Mouse (Mus musculus) midbrain, embryonic 15.5 days (tissue): ENCODE results near the gene Nipa1. TPM values are rescaled to one million over a fixed set of nuclear protein-coding genes. Genes with fewer than 3 reads are reported as not detected.

Source experiments
- ATAC-seq: fragments of 200-750 bp; cut with Nextera tagmentation; replicated peaks from 2 replicates; pipeline ENCODE4 v1.8.0; 2017; ENCODE audit warnings: moderate TSS enrichment
- H3K27ac ChIP-seq: fragments of 300-500 bp; sonication (generic); 2 replicates; pipeline ENCODE4 v1.5.1; 2015; ENCODE audit warnings: mild to moderate bottlenecking, inconsistent platforms
- H3K27me3 ChIP-seq: fragments of 300-500 bp; sonication (generic); replicated peaks from 2 replicates; pipeline ENCODE4 v1.6.1; 2015; ENCODE audit warnings: inconsistent platforms
- H3K36me3 ChIP-seq: fragments of 300-500 bp; sonication (generic); replicated peaks from 2 replicates; pipeline ENCODE4 v1.6.1; 2015; ENCODE audit warnings: inconsistent platforms
- H3K4me1 ChIP-seq: fragments of 300-500 bp; sonication (generic); 2 replicates; pipeline ENCODE4 v1.6.1; 2015; ENCODE audit warnings: inconsistent platforms
- H3K4me2 ChIP-seq: fragments of 300-500 bp; sonication (generic); 2 replicates; pipeline ENCODE4 v1.6.1; 2015; ENCODE audit warnings: inconsistent platforms, mild to moderate bottlenecking, moderate library complexity
- H3K4me3 ChIP-seq: fragments of 300-500 bp; sonication (generic); 2 replicates; pipeline ENCODE4 v1.5.1; 2015; ENCODE audit warnings: mild to moderate bottlenecking, inconsistent platforms
- H3K9ac ChIP-seq: fragments of 300-500 bp; sonication (generic); 2 replicates; pipeline ENCODE4 v1.6.1; 2015; ENCODE audit warnings: mild to moderate bottlenecking, inconsistent platforms
- H3K9me3 ChIP-seq: fragments of 300-500 bp; sonication (generic); 2 replicates; pipeline ENCODE4 v1.6.1; 2016; ENCODE audit warnings: inconsistent platforms
- WGBS: fragments of 180-500 bp; shearing (Covaris S2); methylation state at CpG from one replicate; pipeline ENCODE4 v1.1.7; 2015; ENCODE audit warnings: mixed read lengths; 5-methylcytosine and 5-hydroxymethylcytosine counted together
- polyA plus RNA-seq: library from polyadenylated mRNA; unstranded; fragments of >200 nt; fragmentation: Nextera tagmentation; extraction: Ambion mirVana; gene quantifications from 2 replicates; pipeline ENCODE4 v1.2.1, GENCODE M21; 2015

Gene Nipa1
- polyA plus RNA-seq, 1 experiment from 2014 or later, result 30.2 TPM

DNA sequence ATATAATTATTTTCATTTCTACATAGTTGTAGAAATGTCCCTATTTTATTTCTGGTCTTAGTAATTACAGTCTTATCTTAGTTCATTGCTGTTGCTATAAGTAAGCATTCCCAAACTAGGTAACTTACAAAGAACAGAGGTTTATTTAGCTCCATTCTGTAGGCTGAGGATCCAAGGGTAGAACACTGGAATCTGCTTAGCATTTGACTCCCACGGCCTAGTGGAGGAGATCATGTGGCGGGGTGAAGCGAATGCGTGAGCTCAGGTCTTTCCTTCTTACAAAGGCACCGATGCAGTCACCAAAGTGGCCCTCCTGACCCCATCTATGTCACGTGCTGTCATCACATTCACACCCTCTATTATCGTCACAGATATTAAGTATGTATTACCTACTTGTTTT, 27.9 kb downstream of the Nipa1 start:
- H3K4me1 ChIP-seq, result peaks cover 5% of the 10 kb centered on the region
- H3K9me3 ChIP-seq, result no peaks in the 10 kb centered on the region
- H3K4me2 ChIP-seq, result no peak overlapping the region
- 0 out of 2 replicates have a peak, but pooled peaks cover 2% of the 10 kb centered on the region for H3K36me3 ChIP-seq
- 93% methylated on average over 7 of the region's 7 CpGs for WGBS
- no peak overlapping the region for H3K4me3 ChIP-seq
- no peak overlapping the region for H3K9ac ChIP-seq
- no peaks in the 10 kb centered on the region for H3K27me3 ChIP-seq
- ATAC-seq, result no peak
- no peak overlapping the region for H3K27ac ChIP-seq

DNA sequence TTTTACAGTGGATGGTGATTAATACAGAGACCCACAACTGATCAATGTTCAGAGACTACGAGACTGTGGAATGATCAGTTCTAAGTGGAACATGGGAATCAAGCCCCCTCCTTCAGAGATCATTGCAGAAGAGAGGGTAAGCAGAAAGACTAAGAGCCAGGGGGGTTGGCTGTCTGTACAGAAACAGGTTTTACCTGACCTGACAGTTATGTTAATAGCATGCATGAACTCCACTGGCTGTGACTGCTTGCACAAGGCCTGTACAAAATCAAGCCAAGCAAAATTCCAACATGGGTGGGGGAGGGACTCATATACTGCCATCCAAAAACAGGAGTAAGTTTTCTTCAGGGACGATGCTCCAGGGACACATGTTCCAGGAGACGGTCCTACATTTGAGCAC, 28.6 kb downstream of the Nipa1 start:
- WGBS, result 97% methylated on average over 3 of the region's 3 CpGs
- no peak overlapping the region for H3K4me2 ChIP-seq
- H3K4me3 ChIP-seq, result no peak overlapping the region
- no peaks in the 10 kb centered on the region for H3K9me3 ChIP-seq
- no peak for ATAC-seq
- 0 out of 2 replicates have a peak, but pooled peaks cover 2% of the 10 kb centered on the region for H3K36me3 ChIP-seq
- no peaks in the 10 kb centered on the region for H3K27me3 ChIP-seq
- no peak overlapping the region for H3K9ac ChIP-seq
- H3K4me1 ChIP-seq, result peaks cover 5% of the 10 kb centered on the region
- no peak overlapping the region for H3K27ac ChIP-seq

DNA sequence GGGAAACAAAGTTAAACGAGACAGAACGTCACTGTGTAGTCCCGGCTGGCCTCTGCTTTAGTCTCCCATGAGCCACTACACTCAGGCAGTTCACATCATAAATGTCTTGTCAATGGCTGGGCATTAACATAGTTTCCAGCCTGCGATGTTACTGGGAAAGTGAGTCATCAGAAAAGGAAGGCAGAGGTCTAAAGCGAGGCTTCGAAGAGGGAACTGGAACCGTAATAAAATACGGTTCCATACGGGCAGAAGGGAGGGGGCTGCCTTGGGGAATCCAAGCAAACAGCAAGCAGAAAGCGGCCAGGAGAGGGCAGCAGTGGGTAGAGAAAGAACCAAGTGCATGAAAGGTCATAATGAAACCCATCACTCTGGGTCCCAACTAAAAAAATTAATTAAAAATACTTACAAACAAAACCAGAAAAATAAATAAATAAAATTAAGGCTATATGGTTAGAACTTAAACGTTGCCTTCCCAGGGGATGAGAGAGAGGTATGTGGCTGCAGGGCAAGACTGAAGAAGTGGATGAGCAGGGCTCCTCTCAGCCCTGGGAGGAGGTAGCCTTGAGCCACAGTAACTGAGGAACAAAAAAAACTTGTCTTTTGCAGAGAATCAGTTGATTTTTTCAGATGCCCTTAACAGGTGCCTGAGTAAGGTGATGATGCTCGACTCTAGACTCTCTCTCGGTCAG, 33.1 kb downstream of the Nipa1 start:
- Histone ChIP-seq H3K9me3 (no peaks in the 10 kb centered on the region), H3K9ac (no peak overlapping the region), H3K36me3 (0 out of 2 replicates have a peak, but pooled peaks cover 2% of the 10 kb centered on the region), H3K4me1 (no peaks in the 10 kb centered on the region), H3K4me3 (no peak overlapping the region), H3K27me3 (no peaks in the 10 kb centered on the region), H3K27ac (no peak overlapping the region), H3K4me2 (peak overlapping the region; percentile 24; the same call in 1 of the 2 replicates)
- 38% methylated on average over 13 of the region's 13 CpGs for WGBS
- peak; percentile 78 for ATAC-seq

DNA sequence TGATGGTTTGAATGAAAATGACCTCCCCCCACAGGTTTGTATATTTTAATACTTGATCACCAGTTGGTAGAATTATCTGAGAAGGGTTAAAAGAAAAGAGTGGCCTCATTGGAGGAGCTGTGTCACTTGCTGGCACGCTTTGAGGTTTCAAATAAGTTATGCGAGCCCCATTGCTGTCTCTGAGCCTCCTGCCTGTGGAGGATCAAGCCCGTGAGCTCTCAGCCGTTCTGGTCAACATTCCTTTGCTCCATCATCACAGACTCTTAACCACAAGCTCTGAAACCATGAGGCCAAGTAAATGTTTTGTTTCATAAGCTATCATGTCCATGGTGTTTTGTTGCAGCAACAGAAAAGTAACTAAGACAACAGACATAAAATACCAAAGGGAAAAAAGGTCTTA, 35.0 kb downstream of the Nipa1 start:
- no peak overlapping the region for H3K4me3 ChIP-seq
- H3K36me3 ChIP-seq, result no peaks in the 10 kb centered on the region; the same call in 1 of the 2 replicates
- H3K9ac ChIP-seq, result no peak overlapping the region
- ATAC-seq, result no peak
- H3K9me3 ChIP-seq, result no peaks in the 10 kb centered on the region
- 68% methylated on average over 4 of the region's 4 CpGs for WGBS
- H3K27ac ChIP-seq, result no peak overlapping the region
- no peaks in the 10 kb centered on the region for H3K4me1 ChIP-seq
- H3K4me2 ChIP-seq, result no peak overlapping the region
- no peaks in the 10 kb centered on the region for H3K27me3 ChIP-seq

DNA sequence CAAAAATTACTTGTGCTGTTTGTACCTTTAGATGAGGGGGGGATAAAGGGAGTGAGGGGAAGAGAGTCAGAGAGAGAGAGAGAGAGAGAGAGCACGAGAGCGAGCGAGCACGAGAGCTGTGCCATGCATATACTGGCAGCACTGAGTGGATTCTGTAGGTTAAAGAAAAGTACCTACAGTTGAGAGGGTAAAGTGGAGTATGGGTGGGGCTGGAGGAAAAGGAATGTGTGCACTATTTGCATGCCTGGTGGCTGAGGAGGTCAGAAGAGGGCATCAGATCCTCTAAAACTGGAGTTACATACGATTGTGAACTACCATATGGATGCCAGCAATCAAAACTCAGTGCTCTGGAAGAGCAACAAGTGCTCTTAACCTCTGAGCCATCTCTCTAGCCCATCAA, 36.6 kb downstream of the Nipa1 start:
- Histone ChIP-seq H3K4me1 (no peaks in the 10 kb centered on the region), H3K4me3 (no peak overlapping the region), H3K9ac (no peak overlapping the region), H3K36me3 (peaks cover 9% of the 10 kb centered on the region; the same call in 1 of the 2 replicates), H3K27me3 (no peaks in the 10 kb centered on the region), H3K9me3 (no peaks in the 10 kb centered on the region), H3K27ac (no peak overlapping the region), H3K4me2 (no peak overlapping the region)
- no peak for ATAC-seq
- 88% methylated on average over 5 of the region's 5 CpGs for WGBS

DNA sequence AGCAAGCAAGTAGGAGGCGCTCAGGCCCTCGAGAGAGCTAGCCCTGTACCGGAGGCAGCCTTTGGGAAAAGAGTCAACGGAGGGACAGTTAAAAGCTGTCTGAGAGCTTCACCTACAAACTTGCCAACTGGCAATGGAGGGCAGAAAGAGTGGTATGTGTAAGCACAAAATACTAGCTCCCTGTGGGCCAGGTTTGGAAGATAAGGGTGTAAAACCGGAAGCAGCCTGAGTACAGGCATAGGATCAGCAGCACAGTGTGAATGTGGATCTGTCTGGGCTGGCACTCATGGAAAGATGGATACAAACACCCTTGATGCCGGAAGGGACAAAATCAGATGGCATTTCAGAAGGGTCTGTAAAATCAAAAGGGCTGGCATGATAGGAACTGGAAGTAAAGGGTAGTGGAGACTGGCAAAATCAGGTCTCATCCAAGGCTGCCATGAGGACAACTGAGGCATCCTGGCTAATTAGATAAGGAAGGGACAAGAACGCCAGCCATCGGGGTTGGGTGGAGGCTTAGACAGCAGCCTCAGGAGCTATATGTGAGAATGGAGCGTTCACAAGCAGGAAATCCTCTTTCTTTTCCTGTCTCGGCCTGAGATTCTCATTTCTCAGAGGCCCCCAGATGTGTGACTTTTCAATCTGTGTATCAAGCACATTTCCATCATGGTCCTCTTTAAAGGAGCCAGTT, 37.6 kb downstream of the Nipa1 start:
- Histone ChIP-seq H3K36me3 (peaks cover 9% of the 10 kb centered on the region; the same call in 1 of the 2 replicates), H3K4me3 (no peak overlapping the region), H3K9ac (no peak overlapping the region), H3K9me3 (no peaks in the 10 kb centered on the region), H3K4me1 (no peaks in the 10 kb centered on the region), H3K4me2 (no peak overlapping the region), H3K27ac (no peak overlapping the region), H3K27me3 (no peaks in the 10 kb centered on the region)
- WGBS, result 92% methylated on average over 10 of the region's 10 CpGs
- ATAC-seq, result no peak

DNA sequence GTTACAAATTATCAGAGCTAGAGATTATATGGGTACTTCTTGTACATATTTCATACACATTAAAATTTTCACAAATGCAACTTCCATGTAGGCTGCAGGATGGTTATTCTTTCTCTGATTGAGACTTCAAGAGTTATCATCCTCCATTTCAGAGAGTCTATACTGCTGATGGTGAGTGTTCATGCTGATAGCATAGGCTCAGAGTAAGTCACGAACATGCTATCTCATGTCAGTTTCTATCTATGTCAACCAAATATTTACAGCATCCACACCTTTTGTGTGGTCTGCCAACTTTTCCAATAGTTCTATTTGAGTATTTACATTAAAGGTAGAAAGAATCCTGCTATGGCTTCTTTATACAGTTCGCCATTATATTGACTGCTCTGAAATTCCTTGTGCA, 38.2 kb downstream of the Nipa1 start:
- H3K4me3 ChIP-seq, result no peak overlapping the region
- no peaks in the 10 kb centered on the region for H3K9me3 ChIP-seq
- no peak overlapping the region for H3K27ac ChIP-seq
- H3K9ac ChIP-seq, result no peak overlapping the region
- no peaks in the 10 kb centered on the region for H3K4me1 ChIP-seq
- no peaks in the 10 kb centered on the region for H3K27me3 ChIP-seq
- H3K4me2 ChIP-seq, result no peak overlapping the region
- 99% methylated on average over 2 of the region's 2 CpGs for WGBS
- ATAC-seq, result no peak
- peaks cover 9% of the 10 kb centered on the region; the same call in 1 of the 2 replicates for H3K36me3 ChIP-seq

DNA sequence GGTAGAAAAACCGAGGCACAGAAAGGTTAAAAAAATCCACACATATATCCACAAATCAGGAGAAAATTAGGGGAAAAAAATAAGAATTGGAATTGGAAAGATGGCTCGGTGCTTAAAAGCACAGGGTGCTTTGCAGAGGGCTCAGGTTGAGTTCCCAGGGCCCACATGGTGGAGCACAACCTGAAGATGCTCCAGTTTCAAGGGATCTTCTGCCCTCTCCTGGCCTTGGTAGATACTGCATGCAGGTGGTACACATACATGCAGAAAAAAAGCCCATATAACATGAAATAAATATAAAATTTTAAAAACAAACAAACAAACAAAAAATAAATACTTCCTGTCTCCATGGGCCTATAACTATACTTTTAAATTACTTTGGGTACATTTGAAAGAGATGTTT, 45.3 kb downstream of the Nipa1 start:
- Histone ChIP-seq H3K27ac (no peak overlapping the region), H3K4me2 (no peak overlapping the region), H3K9ac (no peak overlapping the region), H3K36me3 (peaks cover 7% of the 10 kb centered on the region; the same call in 1 of the 2 replicates), H3K4me1 (no peaks in the 10 kb centered on the region), H3K4me3 (no peak overlapping the region), H3K27me3 (no peaks in the 10 kb centered on the region), H3K9me3 (no peaks in the 10 kb centered on the region)
- no peak for ATAC-seq
- WGBS, result 97% methylated on average over 2 of the region's 2 CpGs

DNA sequence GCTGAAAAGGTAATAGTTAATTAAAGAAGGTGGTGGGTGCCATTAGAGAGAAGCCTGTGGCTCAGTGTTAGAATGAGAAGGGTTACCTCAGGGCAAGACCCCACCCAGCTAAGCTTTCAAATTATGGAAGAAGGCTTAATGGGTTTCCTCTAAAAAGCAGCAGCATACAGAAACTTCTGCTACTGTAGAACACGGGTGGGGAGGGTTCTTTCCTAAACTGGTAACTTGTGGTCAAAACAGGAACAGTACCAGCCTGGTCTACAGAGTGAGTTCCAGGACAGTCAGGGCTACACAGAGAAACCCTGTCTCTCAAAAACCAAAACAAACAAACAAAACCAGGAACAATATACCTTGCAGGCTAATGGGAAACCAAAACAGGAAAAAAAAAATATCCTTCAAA, 50.3 kb downstream of the Nipa1 start:
- 70% methylated on average over 1 of the region's 1 CpGs for WGBS
- no peak overlapping the region for H3K4me3 ChIP-seq
- H3K9me3 ChIP-seq, result no peaks in the 10 kb centered on the region
- no peak overlapping the region for H3K9ac ChIP-seq
- no peaks in the 10 kb centered on the region for H3K36me3 ChIP-seq
- H3K27ac ChIP-seq, result no peak overlapping the region
- H3K4me2 ChIP-seq, result no peak overlapping the region
- no peaks in the 10 kb centered on the region for H3K4me1 ChIP-seq
- no peaks in the 10 kb centered on the region for H3K27me3 ChIP-seq
- ATAC-seq, result no peak

DNA sequence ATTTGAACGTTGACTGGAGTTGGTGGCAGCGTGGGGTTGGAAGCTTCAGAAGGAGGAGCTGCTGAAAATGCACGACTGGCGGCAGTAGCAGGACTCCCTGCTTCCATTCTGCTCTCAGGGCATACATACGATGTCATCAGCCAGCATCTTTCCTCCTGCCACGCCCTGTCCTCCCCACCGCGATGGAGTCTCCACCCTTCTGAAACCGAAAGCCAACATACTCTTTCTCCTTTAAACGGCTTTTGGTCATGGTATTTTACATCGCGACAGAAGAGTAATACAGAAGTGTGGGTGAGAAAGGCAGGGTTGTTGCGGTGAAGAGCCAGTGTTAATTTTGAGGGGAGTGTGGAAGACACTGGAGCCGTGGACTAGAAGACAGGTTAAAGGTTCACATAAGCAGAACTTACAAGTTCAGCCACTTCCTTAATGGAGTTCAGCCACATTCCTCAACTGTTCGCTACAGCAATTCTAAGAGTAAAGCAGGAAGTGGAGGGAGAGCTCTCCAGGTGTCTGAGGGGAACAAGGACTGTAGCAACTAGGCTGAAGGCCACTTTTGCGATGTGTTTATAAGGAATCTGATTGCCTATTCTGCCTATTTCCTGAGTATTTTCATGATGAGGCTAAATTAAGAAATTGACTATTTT, 51.4 kb downstream of the Nipa1 start:
- 53% methylated on average over 16 of the region's 16 CpGs for WGBS
- no peak for ATAC-seq
- Histone ChIP-seq H3K9ac (no peak overlapping the region), H3K4me2 (peak overlapping the region; percentile 9), H3K9me3 (no peaks in the 10 kb centered on the region), H3K4me1 (peaks cover 4% of the 10 kb centered on the region), H3K27me3 (no peaks in the 10 kb centered on the region), H3K4me3 (no peak overlapping the region), H3K36me3 (no peaks in the 10 kb centered on the region), H3K27ac (no peak overlapping the region)

DNA sequence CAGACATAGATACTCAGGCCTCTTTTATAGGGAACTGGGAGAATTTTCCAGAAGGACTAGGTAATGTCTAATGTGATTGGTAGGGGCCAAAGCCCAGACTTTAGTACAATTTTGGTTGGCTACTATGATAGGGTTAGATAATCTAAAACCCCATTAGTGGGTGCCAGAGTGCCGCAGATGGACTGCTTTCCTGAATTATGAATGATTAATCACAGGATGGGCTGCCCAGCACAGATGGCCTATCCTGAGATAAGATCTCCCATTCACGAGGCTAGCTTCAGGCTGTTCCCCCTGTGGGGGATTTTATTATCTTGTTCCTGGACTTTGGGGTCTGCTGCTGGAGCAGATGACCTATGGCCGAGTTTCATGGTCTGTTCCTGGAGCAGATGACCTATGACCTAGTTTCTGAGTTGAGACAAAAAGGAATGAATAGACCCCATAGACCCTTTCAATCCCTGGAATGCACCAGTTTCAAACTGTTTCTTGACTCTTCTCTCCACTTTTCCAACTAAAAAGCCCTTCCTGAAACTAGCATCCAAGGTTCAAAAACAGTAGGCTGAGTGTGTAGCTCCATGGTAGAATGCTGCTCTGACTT, 52.8 kb downstream of the Nipa1 start:
- Histone ChIP-seq H3K4me3 (no peak overlapping the region), H3K36me3 (no peaks in the 10 kb centered on the region), H3K27me3 (no peaks in the 10 kb centered on the region), H3K4me2 (no peak overlapping the region), H3K4me1 (peaks cover 12% of the 10 kb centered on the region), H3K9ac (no peak overlapping the region), H3K9me3 (no peaks in the 10 kb centered on the region), H3K27ac (no peak overlapping the region)
- ATAC-seq, result no peak
- WGBS, result 43% methylated on average over 3 of the region's 3 CpGs
